Mouse (Mus musculus) ES-Bruce4 (cell line): ENCODE measurements around the gene Mrpl49.

Experiments used
- CTCF ChIP-seq: IDR thresholded peaks from one replicate; pipeline ENCODE4 v1.8.1; 2011; ENCODE audit warnings: low read depth, low read length
- EP300 ChIP-seq: IDR thresholded peaks from 2 replicates; pipeline ENCODE4 v1.6.1; 2011; ENCODE audit warnings: low read depth, low read length; ENCODE audit not compliant: insufficient read depth
- POLR2A ChIP-seq: IDR thresholded peaks from one replicate; pipeline ENCODE4 v1.8.1; 2011; ENCODE audit warnings: low read length; ENCODE audit not compliant: insufficient read depth

DNA sequence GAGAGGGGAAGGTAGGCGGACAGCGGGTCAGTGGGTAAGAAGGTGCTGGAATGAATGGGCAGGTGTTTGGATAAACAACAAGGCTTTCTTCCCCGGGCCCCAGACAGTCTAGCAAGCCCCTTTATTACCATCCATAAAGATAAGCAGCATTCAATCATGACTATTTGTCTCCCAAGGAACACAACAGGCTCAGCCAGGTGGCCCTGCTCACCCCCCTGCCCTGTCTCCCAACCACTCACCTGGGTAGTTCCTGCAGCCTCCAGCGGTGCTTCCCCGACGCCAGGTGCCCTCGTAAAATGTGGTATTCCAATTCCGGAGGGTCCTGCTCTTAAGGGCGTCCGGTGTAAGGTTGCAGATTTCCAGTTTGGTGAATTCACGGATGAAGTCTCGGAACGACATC is 50.6 kb downstream of the Mrpl49 start:
- TF ChIP-seq CTCF (no peak), POLR2A (no peak), EP300 (no peak)
